Mouse (Mus musculus): ENCODE measurements around the gene Ear10.
"Not testable (repeated sequence)": the region's sequence is repeated elsewhere in the genome, so short reads cannot be mapped to it uniquely, and the experiment has no call there.

DNA sequence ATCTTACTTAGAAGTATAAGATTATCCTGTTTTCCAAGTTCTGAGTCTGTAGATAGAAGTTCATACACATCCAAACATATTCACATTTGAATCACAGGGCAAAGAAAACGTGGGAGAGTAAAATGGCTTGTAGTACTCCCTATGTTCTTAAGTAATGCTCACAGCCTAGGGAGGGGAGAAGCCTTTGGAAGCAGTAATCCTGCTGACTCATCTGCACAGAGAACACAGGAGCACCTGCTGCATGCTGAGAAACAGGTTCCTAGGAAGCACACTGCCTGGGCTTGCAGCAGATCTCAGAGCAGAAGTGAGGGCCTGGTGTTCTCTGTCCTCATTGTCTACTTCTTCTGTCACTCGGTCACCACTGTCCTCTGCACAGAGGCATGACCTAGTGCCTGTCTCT lies 28.0 kb downstream of the Ear10 start:
- not testable (repeated sequence) for TF ChIP-seq CTCF (IDR thresholded peaks at IDR 0.05; ENCODE audit: borderline replicate concordance, extremely low read depth, insufficient read depth, insufficient read length); POLR2A (IDR thresholded peaks at IDR 0.05; ENCODE audit: borderline replicate concordance, extremely low read depth, insufficient read depth, insufficient read length, poor library complexity, severe bottlenecking)
